Mouse (Mus musculus): ENCODE measurements around the gene Wnt3a. TPM values are rescaled to one million over a fixed set of nuclear protein-coding genes. Genes with fewer than 3 reads are reported as not detected.
"Not testable (repeated sequence)": the region's sequence is repeated elsewhere in the genome, so short reads cannot be mapped to it uniquely, and the experiment has no call there.

Wnt3a gene
- polyA plus RNA-seq, 1 experiment, result not detected

DNA sequence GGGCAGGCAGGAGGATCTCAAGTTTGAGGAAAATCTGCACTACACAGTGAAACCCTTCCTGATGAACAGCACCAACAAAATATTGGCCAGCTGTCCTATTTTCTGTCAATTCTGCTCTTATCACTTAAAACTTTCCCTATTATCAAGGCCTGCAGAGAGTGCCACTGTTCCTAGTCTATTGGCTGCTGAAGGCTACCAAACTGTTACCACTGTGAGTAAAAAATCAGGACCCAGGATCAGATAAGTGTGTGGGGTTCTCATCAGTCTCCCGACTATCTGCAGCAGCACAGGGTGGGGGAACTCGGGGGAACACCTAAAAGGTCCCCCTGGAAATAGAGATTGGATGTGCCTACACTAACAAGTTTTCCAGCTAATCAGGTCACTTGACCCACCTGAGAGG, 65.4 kb downstream of the Wnt3a start:
- Histone ChIP-seq H3K27ac (replicated peaks; ENCODE audit: low read depth, low read length) (0 out of 2 replicates have a peak overlapping the region, but pooled peaks have one; percentile 20), H3K4me1 (ENCODE audit: control insufficient read depth, insufficient read depth, insufficient read length, low read length) (peaks cover 30% of the 10 kb centered on the region), H3K4me3 (ENCODE audit: insufficient read depth, low read depth, low read length) (no peak overlapping the region)

DNA sequence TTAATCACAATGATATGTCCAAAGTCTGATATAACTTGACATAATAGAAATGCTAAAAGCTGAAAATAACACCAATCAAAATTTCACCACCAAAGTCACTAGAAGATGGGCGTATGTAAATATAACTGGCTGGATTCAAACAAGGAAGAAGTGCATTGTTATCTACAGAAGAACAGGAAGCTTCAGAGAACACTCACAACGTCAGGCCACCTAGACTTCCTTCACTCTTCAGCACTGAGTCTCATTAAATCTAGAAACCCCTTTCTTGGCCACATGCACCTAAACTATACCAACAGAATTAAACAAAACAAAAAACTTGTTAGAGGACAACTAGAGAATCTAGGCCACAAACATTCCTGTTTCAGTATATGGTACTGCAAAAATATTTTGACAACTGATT, 66.1 kb downstream of the Wnt3a start:
- Histone ChIP-seq H3K27ac (replicated peaks; ENCODE audit: low read depth, low read length) (no peak overlapping the region), H3K4me3 (ENCODE audit: insufficient read depth, low read depth, low read length) (no peak overlapping the region), H3K4me1 (ENCODE audit: control insufficient read depth, insufficient read depth, insufficient read length, low read length) (peaks cover 32% of the 10 kb centered on the region)

DNA sequence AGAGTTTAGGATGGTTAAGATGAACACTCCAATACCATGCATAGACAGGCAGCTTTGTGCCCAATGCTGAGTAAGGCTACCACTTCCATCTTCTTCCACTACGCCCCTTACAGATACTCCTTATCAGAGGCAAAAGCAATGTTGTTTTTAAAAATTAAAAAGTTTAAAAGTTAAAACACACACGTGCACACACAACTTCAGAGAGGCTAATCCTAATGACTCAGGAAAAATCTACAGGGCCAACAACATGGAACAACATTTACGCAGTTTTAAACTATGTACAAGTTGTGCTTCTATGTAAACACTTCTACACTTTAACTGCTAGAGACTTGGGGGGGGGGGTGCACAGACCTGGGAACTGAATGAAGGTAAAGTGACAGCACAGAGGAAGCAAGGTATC, 66.5 kb downstream of the Wnt3a start:
- Histone ChIP-seq H3K27ac (replicated peaks; ENCODE audit: low read depth, low read length) (no peak overlapping the region), H3K4me3 (ENCODE audit: insufficient read depth, low read depth, low read length) (no peak overlapping the region), H3K4me1 (ENCODE audit: control insufficient read depth, insufficient read depth, insufficient read length, low read length) (peaks cover 34% of the 10 kb centered on the region)

- Histone ChIP-seq H3K4me3 (ENCODE audit: insufficient read depth, low read depth, low read length) (no peak overlapping the region), H3K4me1 (ENCODE audit: control insufficient read depth, insufficient read depth, insufficient read length, low read length) (peaks cover 37% of the 10 kb centered on the region), H3K27ac (replicated peaks; ENCODE audit: low read depth, low read length) (no peak overlapping the region)
Measured at GRCm38 (mm10) chr11:59222306-59222705, 68.2 kb downstream of the Wnt3a start.

DNA sequence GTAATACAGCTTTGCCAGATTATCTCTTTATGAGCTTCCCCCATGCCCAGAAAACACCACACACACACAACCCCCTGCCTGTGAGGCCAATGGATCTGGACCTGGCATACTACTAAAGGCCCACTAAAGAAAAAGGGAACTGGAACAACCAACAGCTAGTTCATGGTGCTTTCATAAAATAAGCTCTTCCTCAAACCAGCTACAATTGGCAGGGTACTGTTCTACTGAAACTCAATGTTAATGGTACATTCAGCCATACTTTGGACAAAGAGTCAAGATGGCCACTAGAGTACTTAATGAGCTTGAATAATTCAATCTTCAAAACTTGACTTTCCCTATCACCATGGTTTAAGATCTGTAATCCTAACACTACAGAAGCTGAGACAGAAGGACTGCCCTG, 68.9 kb downstream of the Wnt3a start:
- Histone ChIP-seq H3K4me3 (ENCODE audit: insufficient read depth, low read depth, low read length) (no peak overlapping the region), H3K4me1 (ENCODE audit: control insufficient read depth, insufficient read depth, insufficient read length, low read length) (peaks cover 37% of the 10 kb centered on the region), H3K27ac (replicated peaks; ENCODE audit: low read depth, low read length) (no peak overlapping the region)

- Histone ChIP-seq H3K27ac (replicated peaks; ENCODE audit: low read depth, low read length) (no peak overlapping the region), H3K4me1 (ENCODE audit: control insufficient read depth, insufficient read depth, insufficient read length, low read length) (peaks cover 40% of the 10 kb centered on the region), H3K4me3 (ENCODE audit: insufficient read depth, low read depth, low read length) (no peak overlapping the region)
Measured at GRCm38 (mm10) chr11:59219064-59219463, 71.5 kb downstream of the Wnt3a start.

- no peak overlapping the region for H3K27ac ChIP-seq (replicated peaks; ENCODE audit: low read depth, low read length)
- peaks cover 37% of the 10 kb centered on the region for H3K4me1 ChIP-seq (ENCODE audit: control insufficient read depth, insufficient read depth, insufficient read length, low read length)
- H3K4me3 ChIP-seq (ENCODE audit: insufficient read depth, low read depth, low read length), result no peak overlapping the region
Measured at GRCm38 (mm10) chr11:59218389-59218998, 72.1 kb downstream of the Wnt3a start.

GRCm38 (mm10) chr11:59216955-59217354, 73.6 kb downstream of the Wnt3a start:
- no peak overlapping the region for H3K4me3 ChIP-seq (ENCODE audit: insufficient read depth, low read depth, low read length)
- H3K27ac ChIP-seq (replicated peaks; ENCODE audit: low read depth, low read length), result no peak overlapping the region
- peaks cover 25% of the 10 kb centered on the region for H3K4me1 ChIP-seq (ENCODE audit: control insufficient read depth, insufficient read depth, insufficient read length, low read length)

GRCm38 (mm10) chr11:59212892-59213494, 77.6 kb downstream of the Wnt3a start:
- no peak overlapping the region for H3K4me3 ChIP-seq (ENCODE audit: insufficient read depth, low read depth, low read length)
- H3K4me1 ChIP-seq (ENCODE audit: control insufficient read depth, insufficient read depth, insufficient read length, low read length), result peaks cover 7% of the 10 kb centered on the region; the same call in 1 of the 2 replicates
- H3K27ac ChIP-seq (replicated peaks; ENCODE audit: low read depth, low read length), result no peak overlapping the region

- not testable (repeated sequence) for H3K4me1 ChIP-seq (ENCODE audit: control insufficient read depth, insufficient read depth, insufficient read length, low read length); H3K4me3 ChIP-seq (ENCODE audit: insufficient read depth, low read depth, low read length); H3K27ac ChIP-seq (replicated peaks; ENCODE audit: low read depth, low read length)
Measured at GRCm38 (mm10) chr11:59212320-59212719, 78.2 kb downstream of the Wnt3a start.

- H3K4me1 ChIP-seq (ENCODE audit: control insufficient read depth, insufficient read depth, insufficient read length, low read length); H3K27ac ChIP-seq (replicated peaks; ENCODE audit: low read depth, low read length); H3K4me3 ChIP-seq (ENCODE audit: insufficient read depth, low read depth, low read length): not testable (repeated sequence)
Measured at GRCm38 (mm10) chr11:59211561-59211960, 79.0 kb downstream of the Wnt3a start.

- H3K27ac ChIP-seq (replicated peaks; ENCODE audit: low read depth, low read length), result no peak overlapping the region
- H3K4me3 ChIP-seq (ENCODE audit: insufficient read depth, low read depth, low read length), result no peak overlapping the region
- H3K4me1 ChIP-seq (ENCODE audit: control insufficient read depth, insufficient read depth, insufficient read length, low read length), result peaks cover 2% of the 10 kb centered on the region; the same call in 1 of the 2 replicates
Measured at GRCm38 (mm10) chr11:59210020-59210419, 80.5 kb downstream of the Wnt3a start.

DNA sequence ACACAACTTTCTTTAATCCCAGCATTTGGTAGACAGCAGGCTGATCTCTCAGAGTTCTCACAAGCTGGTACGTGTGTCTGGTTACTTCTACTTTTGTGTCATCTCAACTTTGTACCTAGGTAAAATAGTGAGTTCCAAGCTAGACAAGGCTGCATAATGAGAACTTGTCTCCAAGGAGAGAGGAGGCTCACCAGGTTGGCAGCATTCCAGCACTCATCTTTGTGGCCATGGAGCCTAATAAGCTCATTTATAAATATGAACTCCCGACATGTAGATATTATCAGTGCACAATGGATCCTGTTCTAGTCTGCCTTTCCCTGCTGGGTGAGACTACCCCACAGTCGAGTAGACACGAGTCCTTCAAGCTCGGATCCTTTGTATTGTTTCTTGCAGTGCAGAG, 81.0 kb downstream of the Wnt3a start:
- H3K4me3 ChIP-seq (ENCODE audit: insufficient read depth, low read depth, low read length), result peak overlapping the region; percentile 77; the same call in 1 of the 2 replicates
- H3K4me1 ChIP-seq (ENCODE audit: control insufficient read depth, insufficient read depth, insufficient read length, low read length), result 0 out of 2 replicates have a peak, but pooled peaks cover 2% of the 10 kb centered on the region
- no peak overlapping the region for H3K27ac ChIP-seq (replicated peaks; ENCODE audit: low read depth, low read length)

DNA sequence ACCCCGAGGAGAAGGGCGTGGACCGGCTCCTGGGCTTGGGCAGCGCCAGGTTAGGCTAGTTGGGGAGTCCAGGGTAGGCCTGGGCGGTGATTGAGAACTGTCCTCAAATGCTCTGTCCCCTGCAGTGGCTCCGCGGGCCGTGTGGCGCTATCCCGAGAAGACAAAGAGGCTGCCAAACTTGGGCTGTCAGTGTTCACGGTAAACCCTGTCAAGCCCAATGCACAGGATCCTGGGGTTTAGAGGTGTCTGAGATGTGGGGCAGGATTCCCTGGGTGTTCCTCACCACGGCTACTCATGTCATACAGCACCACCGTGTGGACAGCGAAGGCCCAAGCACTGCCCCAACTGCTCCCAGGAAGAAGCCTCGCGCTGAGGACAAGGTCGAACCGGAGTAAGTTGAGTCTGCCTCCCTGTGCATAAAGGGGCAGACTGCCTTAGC, 81.5 kb downstream of the Wnt3a start:
- H3K27ac ChIP-seq (replicated peaks; ENCODE audit: low read depth, low read length), result peak overlapping the region; percentile 18; the same call in 1 of the 2 replicates
- peak overlapping the region; percentile 77 for H3K4me3 ChIP-seq (ENCODE audit: insufficient read depth, low read depth, low read length)

GRCm38 (mm10) chr11:59208153-59208831, 82.3 kb downstream of the Wnt3a start, which contains the start of gene 2310033P09Rik:
Gene 2310033P09Rik, plus strand, starts transcription at chr11:59208321.
- Histone ChIP-seq H3K4me1 (ENCODE audit: control insufficient read depth, insufficient read depth, insufficient read length, low read length) (no peaks in the 10 kb centered on the region), H3K4me3 (ENCODE audit: insufficient read depth, low read depth, low read length) (peak within 1 kb of the TSS; percentile 77), H3K27ac (replicated peaks; ENCODE audit: low read depth, low read length) (peak within 1 kb of the TSS; percentile 93)

More for the DNA sequence above, 81.5 kb downstream of the Wnt3a start:
- 0 out of 2 replicates have a peak, but pooled peaks cover under 1% of the 10 kb centered on the region for H3K4me1 ChIP-seq (ENCODE audit: control insufficient read depth, insufficient read depth, insufficient read length, low read length)
